Mouse (Mus musculus): ENCODE results near the gene Dcst2. TPM values are rescaled to one million over a fixed set of nuclear protein-coding genes. Genes with fewer than 3 reads are reported as not detected.

Dcst2 gene
- polyA plus RNA-seq, 1 experiment, result not detected

DNA sequence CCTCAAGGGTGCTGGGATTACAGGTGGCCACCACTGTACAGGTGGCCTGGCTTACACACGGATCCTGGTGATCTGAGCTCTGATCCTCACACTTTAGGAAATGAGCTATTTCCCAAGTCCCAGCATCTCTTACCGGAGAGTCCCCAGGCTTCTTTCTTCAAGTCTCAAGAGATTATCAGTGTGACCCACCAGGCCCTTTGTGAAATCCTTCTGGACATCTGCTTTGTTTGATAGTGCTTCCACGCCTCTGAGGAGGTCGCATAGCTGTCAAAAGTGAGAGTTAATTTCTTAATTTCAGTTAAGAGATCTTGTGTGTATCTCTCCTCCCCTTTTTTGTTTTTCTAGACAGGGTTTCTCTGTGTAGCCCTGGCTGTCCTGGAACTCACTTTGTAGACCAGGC, 64.1 kb downstream of the Dcst2 start:
- no peaks in the 10 kb centered on the region for H3K27me3 ChIP-seq (replicated peaks)
- no peaks in the 10 kb centered on the region for H3K9me3 ChIP-seq
- H3K36me3 ChIP-seq (replicated peaks; ENCODE audit: low read length), result peaks cover 71% of the 10 kb centered on the region
- TF ChIP-seq GATA1 (IDR thresholded peaks at IDR 0.05; ENCODE audit: borderline replicate concordance, low read length) (no peak), FLI1 (IDR thresholded peaks at IDR 0.05; ENCODE audit: low read length) (no peak)
- H3K4me1 ChIP-seq, result peaks cover 46% of the 10 kb centered on the region
- no peak overlapping the region for H3K4me3 ChIP-seq (replicated peaks)

Other genes with a start within 250 kb of the Dcst2 start
- gene Pklr, start 225.8 kb upstream of the Dcst2 start, polyA plus RNA-seq (2012; ENCODE audit: insufficient read depth, low replicate concordance), result 0.26 TPM in 1 of 2 replicates, not detected in the other
- gene Hcn3, start 201.8 kb upstream of the Dcst2 start, polyA plus RNA-seq (2012; ENCODE audit: insufficient read depth, low replicate concordance), result 0.36 and 0.68 TPM in 2 replicates
- 12.9 and 13.3 TPM in 2 replicates for gene Clk2, start 197.2 kb upstream of the Dcst2 start, polyA plus RNA-seq (2012; ENCODE audit: insufficient read depth, low replicate concordance)
- 180 and 256 TPM in 2 replicates for gene Scamp3, start 184.5 kb upstream of the Dcst2 start, polyA plus RNA-seq (2012; ENCODE audit: insufficient read depth, low replicate concordance)
- 23.3 and 39.8 TPM in 2 replicates for gene Fam189b, start 178.8 kb upstream of the Dcst2 start, polyA plus RNA-seq (2012; ENCODE audit: insufficient read depth, low replicate concordance)
- 8.5 and 10.8 TPM in 2 replicates for gene Gba, start 159.0 kb upstream of the Dcst2 start, polyA plus RNA-seq (2012; ENCODE audit: insufficient read depth, low replicate concordance)
- 0.07 TPM in 1 of 2 replicates, not detected in the other for gene Thbs3, start 146.8 kb upstream of the Dcst2 start, polyA plus RNA-seq (2012; ENCODE audit: insufficient read depth, low replicate concordance)
- gene Mtx1, start 134.9 kb upstream of the Dcst2 start, polyA plus RNA-seq (2012; ENCODE audit: insufficient read depth, low replicate concordance), result 299 and 549 TPM in 2 replicates
- 0.29 and 1.2 TPM in 2 replicates for gene Muc1, start 132.9 kb upstream of the Dcst2 start, polyA plus RNA-seq (2012; ENCODE audit: insufficient read depth, low replicate concordance)
- 81.0 and 225 TPM in 2 replicates for gene Krtcap2, start 116.0 kb upstream of the Dcst2 start, polyA plus RNA-seq (2012; ENCODE audit: insufficient read depth, low replicate concordance)
- 1.8 and 2.1 TPM in 2 replicates for gene Trim46, start 115.7 kb upstream of the Dcst2 start, polyA plus RNA-seq (2012; ENCODE audit: insufficient read depth, low replicate concordance)
- 435 and 701 TPM in 2 replicates for gene Dpm3, start 102.6 kb upstream of the Dcst2 start, polyA plus RNA-seq (2012; ENCODE audit: insufficient read depth, low replicate concordance)
- gene Slc50a1, start 91.4 kb upstream of the Dcst2 start, polyA plus RNA-seq (2012; ENCODE audit: insufficient read depth, low replicate concordance), result 7.0 and 25.0 TPM in 2 replicates
- gene Efna1, start 80.8 kb upstream of the Dcst2 start, polyA plus RNA-seq (2012; ENCODE audit: insufficient read depth, low replicate concordance), result 0.16 TPM in 1 of 2 replicates, not detected in the other
- not detected in 2 replicates for gene Efna3, start 39.0 kb upstream of the Dcst2 start, polyA plus RNA-seq (2012; ENCODE audit: insufficient read depth, low replicate concordance)
- 0.29 TPM in 1 of 2 replicates, not detected in the other for gene Efna4, start 23.9 kb upstream of the Dcst2 start, polyA plus RNA-seq (2012; ENCODE audit: insufficient read depth, low replicate concordance)
- gene Adam15, start 12.0 kb upstream of the Dcst2 start, polyA plus RNA-seq (2012; ENCODE audit: insufficient read depth, low replicate concordance), result 36.8 and 135 TPM in 2 replicates
- gene Dcst1, start 3.3 kb downstream of the Dcst2 start, polyA plus RNA-seq (2012; ENCODE audit: insufficient read depth, low replicate concordance), result not detected in 2 replicates
- 76.2 and 120 TPM in 2 replicates for gene Zbtb7b, start 32.8 kb downstream of the Dcst2 start, polyA plus RNA-seq (2012; ENCODE audit: insufficient read depth, low replicate concordance)
- 0.31 and 0.95 TPM in 2 replicates for gene Lenep, start 40.8 kb downstream of the Dcst2 start, polyA plus RNA-seq (2012; ENCODE audit: insufficient read depth, low replicate concordance)
- 23.1 and 23.4 TPM in 2 replicates for gene Flad1, start 49.9 kb downstream of the Dcst2 start, polyA plus RNA-seq (2012; ENCODE audit: insufficient read depth, low replicate concordance)
- gene Cks1b, start 56.4 kb downstream of the Dcst2 start, polyA plus RNA-seq (2012; ENCODE audit: insufficient read depth, low replicate concordance), result 16.4 and 53.9 TPM in 2 replicates
- 22.7 and 67.6 TPM in 2 replicates for gene Shc1, start 56.5 kb downstream of the Dcst2 start, polyA plus RNA-seq (2012; ENCODE audit: insufficient read depth, low replicate concordance)
- 35.3 and 137 TPM in 2 replicates for gene Pygo2, start 68.2 kb downstream of the Dcst2 start, polyA plus RNA-seq (2012; ENCODE audit: insufficient read depth, low replicate concordance)
- gene Pbxip1, start 74.7 kb downstream of the Dcst2 start, polyA plus RNA-seq (2012; ENCODE audit: insufficient read depth, low replicate concordance), result 23.0 and 29.3 TPM in 2 replicates
- 10.7 and 35.6 TPM in 2 replicates for gene Pmvk, start 92.6 kb downstream of the Dcst2 start, polyA plus RNA-seq (2012; ENCODE audit: insufficient read depth, low replicate concordance)
- not detected in 2 replicates for gene Kcnn3, start 158.2 kb downstream of the Dcst2 start, polyA plus RNA-seq (2012; ENCODE audit: insufficient read depth, low replicate concordance)

All from megakaryocyte, embryonic 14.5 days (primary cell).